Mouse (Mus musculus) kidney, embryonic 14.5 days (tissue): ENCODE measurements at regions not wholly inside any gene's neighbourhood (a gene's known extent, or its start where the extent isn't known, plus 50 kb on each side); places are given as distances from the start of the nearest gene placed in this dataset.

ENCODE experiments used
- ATAC-seq: fragments of 200-750 bp; cut with Nextera tagmentation; 2 replicates; pipeline ENCODE4 v1.8.0; 2017; ENCODE audit warnings: moderate number of reproducible peaks, mild to moderate bottlenecking, moderate TSS enrichment, moderate library complexity; ENCODE audit not compliant: low FRiP score, low TSS enrichment
- H3K27ac ChIP-seq: fragments of 300-500 bp; sonication (generic); 2 replicates; pipeline ENCODE4 v1.5.1; 2014; ENCODE audit warnings: low read depth, mild to moderate bottlenecking, low read length, moderate library complexity, mixed read lengths
- H3K27me3 ChIP-seq: fragments of 300-500 bp; sonication (generic); 2 replicates; pipeline ENCODE4 v1.6.1; 2014; ENCODE audit warnings: mild to moderate bottlenecking, low read length; ENCODE audit not compliant: control insufficient read depth, insufficient read depth
- H3K36me3 ChIP-seq: fragments of 300-500 bp; sonication (generic); 2 replicates; pipeline ENCODE4 v1.6.1; 2014; ENCODE audit warnings: low read length, mixed read lengths; ENCODE audit not compliant: control insufficient read depth, insufficient read depth
- H3K4me1 ChIP-seq: fragments of 300-500 bp; sonication (generic); 2 replicates; pipeline ENCODE4 v1.6.1; 2014; ENCODE audit warnings: low read length, mixed read lengths; ENCODE audit not compliant: control insufficient read depth, insufficient read depth
- H3K4me2 ChIP-seq: fragments of 300-500 bp; sonication (generic); replicated peaks from 2 replicates; pipeline ENCODE4 v1.6.1; 2014; ENCODE audit warnings: low read depth, mild to moderate bottlenecking, low read length
- H3K4me3 ChIP-seq: fragments of 300-500 bp; sonication (generic); 2 replicates; pipeline ENCODE4 v1.5.1; 2014; ENCODE audit warnings: mild to moderate bottlenecking, low read length
- H3K9ac ChIP-seq: fragments of 300-500 bp; sonication (generic); 2 replicates; pipeline ENCODE4 v1.6.1; 2014; ENCODE audit warnings: low read depth, mild to moderate bottlenecking, low read length, moderate library complexity
- H3K9me3 ChIP-seq: fragments of 300-500 bp; sonication (generic); 2 replicates; pipeline ENCODE4 v1.6.1; 2016; ENCODE audit warnings: low read length; ENCODE audit not compliant: control insufficient read depth
- WGBS: fragments of 180-500 bp; shearing (Covaris S2); extraction: QIAGEN DNeasy Blood & Tissue Kit; methylation state at CpG from one replicate; pipeline ENCODE4 v1.1.7; 2014; 5-methylcytosine and 5-hydroxymethylcytosine counted together

DNA sequence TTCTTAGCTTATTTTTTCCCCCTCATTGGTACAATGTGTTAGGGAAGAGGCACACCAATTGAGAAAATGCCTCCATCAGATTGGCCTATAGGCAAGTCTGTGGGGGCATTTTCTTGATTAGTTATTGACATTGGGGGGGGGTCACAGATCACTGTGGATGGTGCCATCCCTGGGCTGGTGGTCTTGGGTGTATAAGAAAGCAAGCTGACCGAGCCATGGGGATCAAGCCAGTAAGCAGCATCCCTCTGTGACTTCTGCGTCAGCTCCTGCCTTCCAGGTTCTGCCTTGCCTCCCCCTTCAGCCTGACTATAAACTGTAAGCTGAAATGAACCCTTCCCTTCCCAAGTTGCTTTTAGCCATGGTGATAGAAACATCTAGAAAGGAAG is 71.5 kb upstream of the Parp11 start:
- H3K4me2 ChIP-seq: no peak overlapping the region
- ATAC-seq: no peak
- H3K27ac ChIP-seq: no peak overlapping the region
- no peak overlapping the region for H3K9ac ChIP-seq
- no peak overlapping the region for H3K4me3 ChIP-seq
- H3K9me3 ChIP-seq: no peaks in the 10 kb centered on the region
- H3K27me3 ChIP-seq: no peaks in the 10 kb centered on the region
- no peaks in the 10 kb centered on the region for H3K36me3 ChIP-seq
- peaks cover 14% of the 10 kb centered on the region; the same call in 1 of the 2 replicates for H3K4me1 ChIP-seq
- 88% methylated on average over 2 of the region's 2 CpGs for WGBS

DNA sequence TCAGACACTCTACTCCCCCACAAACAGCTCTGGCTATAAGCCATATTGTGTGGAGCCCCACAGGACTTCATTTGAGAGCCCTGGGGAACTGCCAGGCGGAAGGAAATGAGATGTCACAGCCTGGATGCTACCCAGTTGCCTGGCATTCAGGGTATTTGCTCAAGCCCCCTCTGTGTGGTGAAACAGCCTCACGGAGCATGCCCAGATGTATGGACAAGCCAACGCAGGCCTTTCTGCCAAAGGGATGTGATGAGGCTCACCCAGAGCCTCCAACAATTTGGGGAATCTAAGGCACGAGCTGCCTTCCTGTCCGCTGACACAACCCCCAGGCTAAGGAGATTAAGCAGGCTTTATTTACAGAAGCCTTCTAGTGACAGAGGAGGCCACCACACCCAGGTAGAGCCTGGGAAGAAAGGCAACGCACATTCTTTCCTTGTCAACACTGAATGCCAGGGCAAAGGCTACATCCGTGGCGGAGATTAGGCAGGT is 70.9 kb upstream of the Parp11 start:
- no peak overlapping the region for H3K9ac ChIP-seq
- H3K4me2 ChIP-seq: no peak overlapping the region
- no peaks in the 10 kb centered on the region for H3K36me3 ChIP-seq
- no peaks in the 10 kb centered on the region for H3K9me3 ChIP-seq
- no peak overlapping the region for H3K4me3 ChIP-seq
- no peaks in the 10 kb centered on the region for H3K27me3 ChIP-seq
- peaks cover 14% of the 10 kb centered on the region; the same call in 1 of the 2 replicates for H3K4me1 ChIP-seq
- no peak overlapping the region for H3K27ac ChIP-seq
- 84% methylated on average over 8 of the region's 8 CpGs for WGBS
- no peak for ATAC-seq

DNA sequence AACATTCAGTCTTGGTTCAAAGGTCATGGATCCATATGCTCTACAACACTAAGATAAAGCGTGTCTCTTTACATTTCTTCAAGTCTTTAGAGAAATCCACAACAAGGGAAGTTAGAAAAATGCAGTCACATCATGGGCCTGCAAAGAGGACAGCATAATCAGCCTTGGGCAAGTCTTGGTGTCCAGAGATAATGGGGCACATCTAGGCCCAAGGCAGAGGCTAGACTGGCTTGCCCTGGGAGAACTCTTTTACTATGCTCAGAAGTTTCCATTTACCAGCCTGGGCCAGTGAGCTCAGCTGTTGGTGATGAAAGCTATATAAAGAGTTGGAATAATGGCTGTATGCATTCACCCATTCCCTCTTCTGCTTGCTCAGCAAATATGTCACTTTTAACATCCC is 67.9 kb upstream of the Parp11 start:
- WGBS: 98% methylated on average over 1 of the region's 1 CpGs
- H3K4me2 ChIP-seq: no peak overlapping the region
- no peaks in the 10 kb centered on the region for H3K27me3 ChIP-seq
- no peak overlapping the region for H3K4me3 ChIP-seq
- peaks cover 14% of the 10 kb centered on the region; the same call in 1 of the 2 replicates for H3K4me1 ChIP-seq
- ATAC-seq: no peak
- H3K9ac ChIP-seq: no peak overlapping the region
- no peak overlapping the region for H3K27ac ChIP-seq
- no peaks in the 10 kb centered on the region for H3K36me3 ChIP-seq
- no peaks in the 10 kb centered on the region for H3K9me3 ChIP-seq

DNA sequence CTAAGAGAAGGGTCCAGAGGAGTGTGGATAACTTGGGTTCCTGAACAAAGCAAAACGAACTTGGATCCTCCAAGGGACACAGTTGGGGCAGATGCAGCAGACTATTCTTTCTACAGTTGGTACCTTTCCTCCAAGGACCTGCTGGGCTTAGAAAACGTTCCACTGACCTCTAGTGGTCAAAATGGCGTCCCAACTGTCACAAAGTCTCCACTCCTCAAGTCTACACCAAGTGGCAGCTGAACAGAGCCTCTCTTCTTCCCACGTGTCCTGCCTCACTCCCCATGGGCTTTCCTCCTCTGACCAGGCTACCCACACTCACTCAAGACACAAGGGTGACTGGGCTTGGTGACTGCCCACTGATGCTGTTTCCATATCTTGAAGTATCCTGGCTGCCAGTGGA is 67.1 kb upstream of the Parp11 start:
- Histone ChIP-seq H3K27ac (no peak overlapping the region), H3K36me3 (no peaks in the 10 kb centered on the region), H3K4me3 (no peak overlapping the region), H3K4me1 (peaks cover 10% of the 10 kb centered on the region; the same call in 1 of the 2 replicates), H3K4me2 (no peak overlapping the region), H3K9ac (no peak overlapping the region), H3K27me3 (no peaks in the 10 kb centered on the region), H3K9me3 (no peaks in the 10 kb centered on the region)
- peak; percentile 40; the same call in 1 of the 2 replicates for ATAC-seq
- WGBS: 6% methylated on average over 4 of the region's 4 CpGs

DNA sequence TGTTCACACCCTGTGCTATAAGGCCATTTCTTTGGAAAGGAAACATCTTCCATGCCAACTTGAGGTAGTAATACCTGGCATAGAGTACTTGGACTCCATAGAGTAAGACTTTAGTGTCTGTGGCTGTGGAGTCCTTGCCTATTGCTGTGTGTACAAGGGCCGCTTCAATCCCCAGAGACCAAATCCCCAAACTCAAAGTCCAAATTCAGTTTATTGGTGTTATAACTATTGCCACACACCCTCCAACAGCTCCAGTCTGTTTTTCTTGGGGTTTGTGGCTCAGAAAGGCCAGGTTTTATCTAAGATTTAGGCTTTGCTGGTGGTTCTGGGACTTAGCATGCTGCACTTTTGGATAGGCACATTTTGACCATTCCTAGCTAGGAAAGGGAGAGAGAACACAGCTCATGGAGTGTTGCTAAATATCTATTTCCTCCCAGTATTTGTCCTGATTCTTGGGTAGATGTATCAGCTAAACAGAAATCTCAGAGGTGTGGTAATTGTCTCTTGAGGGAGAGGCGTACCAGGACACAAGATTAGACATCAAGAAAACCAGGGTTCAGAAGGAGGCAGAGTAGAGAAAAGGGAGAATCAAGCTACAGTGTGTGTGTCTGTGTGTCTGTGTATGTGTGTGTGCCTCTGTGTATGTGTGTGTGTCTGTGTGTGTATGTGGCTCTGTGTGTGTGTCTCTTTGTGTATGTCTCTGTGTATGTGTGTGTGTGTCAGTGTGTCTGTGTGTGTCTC is 65.3 kb upstream of the Parp11 start:
- WGBS: 86% methylated on average over 2 of the region's 2 CpGs
- no peak overlapping the region for H3K4me2 ChIP-seq
- no peaks in the 10 kb centered on the region for H3K27me3 ChIP-seq
- H3K27ac ChIP-seq: no peak overlapping the region
- no peak overlapping the region for H3K9ac ChIP-seq
- H3K4me3 ChIP-seq: no peak overlapping the region
- H3K9me3 ChIP-seq: no peaks in the 10 kb centered on the region
- no peaks in the 10 kb centered on the region for H3K36me3 ChIP-seq
- no peaks in the 10 kb centered on the region for H3K4me1 ChIP-seq
- ATAC-seq: no peak

DNA sequence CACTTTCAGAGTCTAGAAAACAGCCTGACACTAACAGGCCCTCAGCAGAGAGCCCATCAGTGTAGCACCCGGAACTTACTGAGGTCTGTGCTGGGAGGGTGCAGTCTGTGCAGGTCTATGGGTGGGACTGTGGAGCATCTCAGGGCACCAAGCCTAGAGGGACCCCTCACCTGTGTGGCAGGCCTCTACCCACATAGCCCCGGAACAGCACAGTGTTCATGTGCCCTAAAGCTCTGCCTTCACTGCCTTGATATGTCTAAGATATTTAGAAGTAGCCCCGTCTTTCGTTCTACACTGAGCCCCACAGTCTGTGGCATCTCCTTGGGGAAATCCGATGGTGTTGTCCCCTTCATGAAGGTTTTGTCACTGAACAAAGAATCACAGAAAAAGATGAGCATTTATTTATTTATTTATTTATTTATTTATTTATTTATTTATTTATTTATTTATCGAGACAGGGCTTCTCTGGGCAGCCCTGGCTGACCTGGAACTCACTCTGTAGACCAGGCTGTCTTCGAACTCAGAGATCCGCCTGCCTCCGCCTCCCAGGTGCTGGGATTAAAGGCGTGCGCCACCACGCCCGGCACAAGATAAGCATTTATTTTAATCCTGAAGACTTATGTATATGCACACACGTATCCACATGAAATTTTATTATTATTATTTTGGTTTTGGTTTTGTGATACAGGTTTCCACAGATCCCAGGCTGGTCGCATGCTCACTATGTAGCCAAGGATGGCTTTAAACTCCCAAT is 55.2 kb upstream of the Parp11 start:
- Histone ChIP-seq H3K36me3 (no peaks in the 10 kb centered on the region), H3K27me3 (no peaks in the 10 kb centered on the region), H3K4me1 (no peaks in the 10 kb centered on the region), H3K9me3 (no peaks in the 10 kb centered on the region), H3K4me2 (no peak overlapping the region), H3K27ac (no peak overlapping the region), H3K4me3 (no peak overlapping the region), H3K9ac (no peak overlapping the region)
- WGBS: 94% methylated on average over 15 of the region's 15 CpGs
- no peak; the same call in 1 of the 2 replicates for ATAC-seq

DNA sequence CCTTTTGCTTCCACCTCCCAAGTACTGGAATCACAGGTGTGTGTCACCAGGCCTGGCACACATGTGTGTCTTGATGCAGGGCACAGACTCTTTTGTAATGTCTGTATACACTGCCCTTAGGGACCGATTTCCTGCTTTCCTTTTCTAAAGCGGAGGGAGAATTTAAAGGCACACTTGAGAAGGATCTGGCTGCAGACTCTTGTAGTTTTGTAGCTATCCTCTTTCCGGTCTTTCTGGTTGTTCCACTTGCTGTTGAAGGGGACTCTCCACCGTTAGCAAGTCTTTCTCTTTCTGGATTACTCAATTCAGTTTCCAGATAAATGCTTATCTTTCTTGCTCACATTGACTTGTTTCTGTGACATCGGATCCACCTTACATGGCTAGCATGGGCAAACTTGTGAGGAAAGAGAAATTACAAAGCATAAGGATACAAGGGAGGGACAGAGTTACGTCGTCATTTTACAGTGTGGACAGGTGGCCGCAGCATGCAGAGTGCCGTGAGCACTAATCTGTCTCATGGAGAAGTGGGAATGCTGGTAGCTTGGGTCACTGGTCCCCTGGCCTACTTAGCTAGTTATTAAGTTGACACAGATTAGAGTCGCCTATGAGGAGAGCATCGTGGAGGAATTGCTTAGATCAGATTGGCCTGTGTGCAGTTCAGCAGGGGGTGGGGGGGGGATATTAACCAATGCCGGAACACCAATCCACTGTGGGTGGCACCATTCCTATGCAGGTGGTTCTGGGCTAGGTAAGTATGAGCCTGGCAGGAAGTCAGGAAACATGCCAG is 54.4 kb upstream of the Parp11 start:
- Histone ChIP-seq H3K4me1 (no peaks in the 10 kb centered on the region), H3K27ac (no peak overlapping the region), H3K9me3 (no peaks in the 10 kb centered on the region), H3K9ac (no peak overlapping the region), H3K36me3 (no peaks in the 10 kb centered on the region), H3K4me3 (no peak overlapping the region), H3K27me3 (no peaks in the 10 kb centered on the region), H3K4me2 (no peak overlapping the region)
- no peak for ATAC-seq
- 89% methylated on average over 12 of the region's 12 CpGs for WGBS

DNA sequence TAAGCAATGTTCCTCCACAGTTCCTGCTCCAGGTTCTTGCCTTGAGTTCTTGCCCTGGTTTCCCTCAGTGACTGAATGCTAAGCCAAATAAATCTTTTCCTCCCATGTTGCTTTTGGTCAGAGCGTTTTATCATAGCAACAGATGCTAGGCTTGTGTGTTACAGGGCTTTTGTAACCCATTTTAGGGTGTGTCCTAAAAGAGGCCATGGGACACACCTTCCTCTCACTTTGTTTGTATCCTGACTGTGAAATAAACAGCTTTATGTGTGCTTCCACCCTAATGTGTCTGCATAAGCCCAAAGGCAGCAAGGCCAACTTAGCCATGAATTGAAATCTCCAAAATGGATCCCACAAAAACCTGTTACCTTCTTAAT is 53.9 kb upstream of the Parp11 start:
- H3K4me1 ChIP-seq: no peaks in the 10 kb centered on the region
- ATAC-seq: no peak
- H3K9ac ChIP-seq: no peak overlapping the region
- no peak overlapping the region for H3K4me2 ChIP-seq
- no peaks in the 10 kb centered on the region for H3K36me3 ChIP-seq
- no peak overlapping the region for H3K4me3 ChIP-seq
- 89% methylated on average over 1 of the region's 1 CpGs for WGBS
- H3K27ac ChIP-seq: no peak overlapping the region
- no peaks in the 10 kb centered on the region for H3K27me3 ChIP-seq
- H3K9me3 ChIP-seq: no peaks in the 10 kb centered on the region
